Mouse (Mus musculus) bone marrow macrophage, adult 2 months (primary cell): ENCODE results near the gene Ccdc172.

Source experiments
- CTCF ChIP-seq: IDR thresholded peaks from 2 replicates; pipeline ENCODE4 v1.5.1; 2012; ENCODE audit warnings: low read depth, mild to moderate bottlenecking, low read length, moderate library complexity
- POLR2A ChIP-seq: IDR thresholded peaks from 2 replicates; pipeline ENCODE4 v1.6.1; 2012; ENCODE audit warnings: mild to moderate bottlenecking, low read depth, low read length, borderline replicate concordance

DNA sequence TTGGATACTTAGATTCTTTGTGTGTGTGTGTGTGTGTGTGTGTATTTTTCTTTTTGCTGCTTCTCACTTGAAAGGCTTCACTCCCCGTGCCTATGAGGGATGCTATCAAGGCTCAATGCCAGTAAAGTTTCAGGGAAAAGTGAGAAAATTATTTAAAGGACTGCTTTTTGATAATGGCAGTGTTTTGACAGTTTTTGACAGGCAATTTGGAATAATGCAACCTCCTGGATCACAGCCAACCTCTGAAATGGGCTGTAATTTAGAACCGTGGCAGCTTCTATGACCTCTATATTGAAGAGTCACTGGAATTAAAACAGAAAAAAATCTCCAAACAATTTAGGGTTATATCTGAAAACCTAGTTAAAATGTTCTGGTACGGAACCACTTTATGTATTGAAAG, 14.7 kb upstream of the Ccdc172 start:
- TF ChIP-seq CTCF = no peak
- TF ChIP-seq POLR2A = no peak
